ENCODE assay signal across 8 mouse cellular contexts in the genomic region with DNA sequence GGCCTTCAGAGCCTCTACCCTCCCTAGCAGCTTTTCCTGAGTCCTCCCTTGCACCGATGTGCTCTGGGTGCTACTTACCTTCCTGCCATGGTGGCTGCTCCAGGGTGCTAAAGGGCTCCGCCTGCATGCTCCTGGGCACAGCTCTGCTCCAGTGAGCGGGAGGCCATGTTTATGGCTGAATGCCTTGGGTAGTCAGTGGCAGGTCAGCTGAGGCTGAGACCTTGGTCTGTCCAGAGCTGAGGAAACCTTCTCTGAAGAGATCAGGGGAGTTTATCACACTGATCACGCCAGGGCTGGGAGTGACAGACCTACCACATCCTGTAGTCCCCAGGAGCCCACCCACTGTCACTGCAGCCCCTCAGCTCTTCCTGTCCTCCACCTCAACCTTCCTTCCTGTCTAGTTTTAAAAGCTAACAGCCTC. TPM values are rescaled to one million over a fixed set of nuclear protein-coding genes. Genes with fewer than 3 reads are reported as not detected.
DNase-seq lines count a peak whose midpoint lies in the region; ATAC-seq and TF ChIP-seq lines count a peak whose summit lies in the region.

A gene (minus strand): TSS at position 382 of the 421 bp plus-strand sequence.

- no peak within 1 kb of the TSS for H3K27ac ChIP-seq in limb, embryonic 13.5 days
- no peak within 1 kb of the TSS for H3K27ac ChIP-seq in limb, embryonic 10.5 days
- H3K27ac ChIP-seq in embryonic facial prominence, embryonic 12.5 days = 0 out of 2 replicates have a peak within 1 kb of the TSS, but pooled peaks have one; percentile 23
- H3K27ac ChIP-seq in limb, embryonic 14.5 days (replicated peaks; ENCODE audit: low read depth, low read length) = no peak within 1 kb of the TSS
- no peak within 1 kb of the TSS for H3K27ac ChIP-seq in stomach, embryonic 16.5 days (ENCODE audit: low read length)

- ATAC-seq in limb, embryonic 13.5 days (ENCODE audit: low FRiP score, low read depth) = 0 out of 2 replicates have a peak, but pooled peaks have one; percentile 32
- ATAC-seq in embryonic facial prominence, embryonic 12.5 days (ENCODE audit: insufficient number of reproducible peaks, insufficient read depth, low FRiP score, low TSS enrichment) = 0 out of 2 replicates have a peak, but pooled peaks have one; percentile 28
- no peak for ATAC-seq in limb, embryonic 14.5 days (ENCODE audit: low FRiP score, low read depth)
- 0 out of 2 replicates have a peak, but pooled peaks have one; percentile 16 for ATAC-seq in stomach, embryonic 16.5 days (ENCODE audit: insufficient read depth, low FRiP score)

- no peak within 1 kb of the TSS for H3K9ac ChIP-seq in limb, embryonic 13.5 days
- H3K9ac ChIP-seq in embryonic facial prominence, embryonic 12.5 days = no peak within 1 kb of the TSS
- no peak within 1 kb of the TSS for H3K9ac ChIP-seq in limb, embryonic 14.5 days (ENCODE audit: low read depth, low read length, severe bottlenecking)
- H3K9ac ChIP-seq in stomach, embryonic 16.5 days (ENCODE audit: low read length) = no peak within 1 kb of the TSS; the same call in 1 of the 2 replicates

- DNase-seq in limb, embryonic 10.5 days (ENCODE audit: low spot score) = no peak
- DNase-seq in limb, embryonic 14.5 days (ENCODE audit: low spot score) = peak; percentile 1
- DNase-seq in right cerebral cortex, postnatal 14 days = no peak
- DNase-seq in left cerebral cortex, adult 11 months (ENCODE audit: low spot score) = no peak
- no peak for DNase-seq in retina, embryonic 14.5 days (ENCODE audit: low spot score)

- H3K4me1 ChIP-seq in limb, embryonic 13.5 days = no peaks in the 10 kb centered on the region
- H3K4me1 ChIP-seq in limb, embryonic 10.5 days = peaks cover 13% of the 10 kb centered on the region
- no peaks in the 10 kb centered on the region for H3K4me1 ChIP-seq in embryonic facial prominence, embryonic 12.5 days
- H3K4me1 ChIP-seq in limb, embryonic 14.5 days (ENCODE audit: control insufficient read depth, insufficient read depth, low read length) = no peaks in the 10 kb centered on the region
- 0 out of 2 replicates have a peak, but pooled peaks cover 3% of the 10 kb centered on the region for H3K4me1 ChIP-seq in stomach, embryonic 16.5 days (ENCODE audit: control insufficient read depth, insufficient read depth, low read length)

- no peak within 1 kb of the TSS for H3K4me3 ChIP-seq in limb, embryonic 13.5 days
- H3K4me3 ChIP-seq in limb, embryonic 10.5 days = no peak within 1 kb of the TSS; the same call in 1 of the 2 replicates
- H3K4me3 ChIP-seq in embryonic facial prominence, embryonic 12.5 days = no peak within 1 kb of the TSS
- H3K4me3 ChIP-seq in limb, embryonic 14.5 days (replicated peaks; ENCODE audit: low read length) = no peak within 1 kb of the TSS
- no peak within 1 kb of the TSS for H3K4me3 ChIP-seq in stomach, embryonic 16.5 days (replicated peaks; ENCODE audit: low read length)

- H3K4me2 ChIP-seq in limb, embryonic 13.5 days (replicated peaks) = no peak within 1 kb of the TSS
- H3K4me2 ChIP-seq in embryonic facial prominence, embryonic 12.5 days (replicated peaks) = no peak within 1 kb of the TSS
- no peak within 1 kb of the TSS for H3K4me2 ChIP-seq in limb, embryonic 14.5 days (replicated peaks; ENCODE audit: low read depth, low read length, severe bottlenecking)
- H3K4me2 ChIP-seq in stomach, embryonic 16.5 days (ENCODE audit: low read depth, low read length) = 0 out of 2 replicates have a peak within 1 kb of the TSS, but pooled peaks have one; percentile 5

- H3K9me3 ChIP-seq in limb, embryonic 13.5 days = no peaks in the 10 kb centered on the region
- no peaks in the 10 kb centered on the region for H3K9me3 ChIP-seq in limb, embryonic 10.5 days (replicated peaks)
- H3K9me3 ChIP-seq in embryonic facial prominence, embryonic 12.5 days = no peaks in the 10 kb centered on the region
- H3K9me3 ChIP-seq in limb, embryonic 14.5 days (ENCODE audit: control insufficient read depth, low read length) = no peaks in the 10 kb centered on the region
- H3K9me3 ChIP-seq in stomach, embryonic 16.5 days (replicated peaks; ENCODE audit: control insufficient read depth, low read length) = no peaks in the 10 kb centered on the region

- WGBS in limb, embryonic 13.5 days = 69% methylated on average over 4 of the region's 4 CpGs
- 78% methylated on average over 4 of the region's 4 CpGs for WGBS in limb, embryonic 10.5 days
- WGBS in embryonic facial prominence, embryonic 12.5 days = 66% methylated on average over 4 of the region's 4 CpGs
- 74% methylated on average over 4 of the region's 4 CpGs for WGBS in limb, embryonic 14.5 days
- WGBS in stomach, embryonic 16.5 days = 71% methylated on average over 4 of the region's 4 CpGs

- peaks cover 41% of the 10 kb centered on the region for H3K36me3 ChIP-seq in limb, embryonic 13.5 days
- H3K36me3 ChIP-seq in limb, embryonic 10.5 days = peaks cover 40% of the 10 kb centered on the region
- H3K36me3 ChIP-seq in embryonic facial prominence, embryonic 12.5 days = peaks cover 37% of the 10 kb centered on the region
- peaks cover 35% of the 10 kb centered on the region for H3K36me3 ChIP-seq in limb, embryonic 14.5 days (ENCODE audit: control insufficient read depth, insufficient read depth, low read length)
- H3K36me3 ChIP-seq in stomach, embryonic 16.5 days (ENCODE audit: control insufficient read depth, insufficient read depth, low read length) = peaks cover 2% of the 10 kb centered on the region; the same call in 1 of the 2 replicates

- H3K27me3 ChIP-seq in limb, embryonic 13.5 days = no peaks in the 10 kb centered on the region
- H3K27me3 ChIP-seq in limb, embryonic 10.5 days (ENCODE audit: low read depth, poor library complexity, severe bottlenecking) = no peaks in the 10 kb centered on the region
- H3K27me3 ChIP-seq in embryonic facial prominence, embryonic 12.5 days = no peaks in the 10 kb centered on the region
- no peaks in the 10 kb centered on the region for H3K27me3 ChIP-seq in limb, embryonic 14.5 days (ENCODE audit: control insufficient read depth, insufficient read depth, low read length)
- no peaks in the 10 kb centered on the region for H3K27me3 ChIP-seq in stomach, embryonic 16.5 days (ENCODE audit: control insufficient read depth, insufficient read depth, low read length)

- TF ChIP-seq POLR2A in limb, embryonic 14.5 days (IDR thresholded peaks at IDR 0.05; ENCODE audit: borderline replicate concordance, extremely low read depth, insufficient read depth, insufficient read length) = no peak

RNA-seq across cellular contexts. Expression of the gene that starts here (rescaled TPM):
- polyA plus RNA-seq in limb, embryonic 13.5 days (2015; fragmentation: Nextera tagmentation; extraction: Ambion mirVana) = 0.87 and 1.2 TPM in 2 replicates
- 1.1 TPM in 2 replicates for polyA plus RNA-seq in limb, embryonic 10.5 days (2016; fragmentation: Nextera tagmentation; extraction: Ambion mirVana)
- 0.79 and 0.99 TPM in 2 replicates for polyA plus RNA-seq in embryonic facial prominence, embryonic 12.5 days (2016; fragmentation: Nextera tagmentation; extraction: Ambion mirVana)
- polyA plus RNA-seq in limb, embryonic 14.5 days (2012; rRNA removed) = 2.7 and 3.6 TPM in 2 replicates
- 1.1 and 1.2 TPM in 2 replicates for polyA plus RNA-seq in limb, embryonic 14.5 days (2014; fragmentation: Nextera tagmentation; extraction: Ambion mirVana)
- polyA plus RNA-seq in stomach, embryonic 16.5 days (2015; fragmentation: Nextera tagmentation; extraction: Ambion mirVana) = 0.71 and 0.99 TPM in 2 replicates

Comparison
In these comparisons a context has a peak if more than half of its experiments do, and no peak if none do; other contexts are left out.
1. Peak in ATAC-seq and H3K27ac ChIP-seq in embryonic facial prominence, embryonic 12.5 days; RNA of the gene not detected or under 1 TPM.
2. Peak in ATAC-seq and H3K4me2 ChIP-seq in stomach, embryonic 16.5 days; RNA of the gene not detected or under 1 TPM.